Mouse (Mus musculus) G1E (cell line): ENCODE results near the gene Nmnat3. TPM values are rescaled to one million over a fixed set of nuclear protein-coding genes. Genes with fewer than 3 reads are reported as not detected.

Source experiments
- ATAC-seq: 2 replicates; pipeline ENCODE4 v1.8.0; 2016; ENCODE audit warnings: mild to moderate bottlenecking; ENCODE audit not compliant: insufficient number of reproducible peaks, poor library complexity, low FRiP score, severe bottlenecking; ENCODE audit errors: extremely low read depth
- DNase-seq: peaks from one replicate; pipeline ENCODE4 v3.0.0; 2012; ENCODE audit warnings: low spot score
- H3K27me3 ChIP-seq: 2 replicates; pipeline ENCODE4 v1.6.1; 2012; ENCODE audit warnings: mild to moderate bottlenecking, low read length, inconsistent platforms; ENCODE audit not compliant: insufficient read depth
- H3K36me3 ChIP-seq: replicated peaks from 2 replicates; pipeline ENCODE3; 2012; ENCODE audit warnings: mild to moderate bottlenecking, inconsistent platforms
- H3K4me1 ChIP-seq: 2 replicates; pipeline ENCODE4 v1.6.1; 2012; ENCODE audit warnings: low read depth, low read length, inconsistent platforms, mixed read lengths; ENCODE audit not compliant: insufficient read depth
- H3K4me3 ChIP-seq: 2 replicates; pipeline ENCODE4 v1.5.1; 2012; ENCODE audit warnings: low read depth, mild to moderate bottlenecking, inconsistent platforms, low read length, moderate library complexity, mixed read lengths
- H3K9me3 ChIP-seq: replicated peaks from 2 replicates; pipeline ENCODE4 v1.6.1; 2012; ENCODE audit warnings: inconsistent platforms
- CTCF ChIP-seq: IDR thresholded peaks from 2 replicates; pipeline ENCODE4 v1.5.1; 2012; ENCODE audit warnings: low read depth, low read length, inconsistent platforms, mixed read lengths
- GATA1 ChIP-seq: IDR thresholded peaks from 2 replicates; pipeline ENCODE4 v1.6.1; 2012; ENCODE audit warnings: borderline replicate concordance, low read length, inconsistent platforms, mixed read lengths
- GATA2 ChIP-seq: IDR thresholded peaks from 2 replicates; pipeline ENCODE4 v1.6.1; 2012; ENCODE audit warnings: low read depth, low read length, inconsistent platforms, borderline replicate concordance
- POLR2AphosphoS5 ChIP-seq: IDR thresholded peaks from 2 replicates; pipeline ENCODE4 v1.6.1; 2012; ENCODE audit warnings: low read depth, low read length, inconsistent platforms; ENCODE audit not compliant: insufficient replicate concordance
- TAL1 ChIP-seq: conservative IDR thresholded peaks from 2 replicates; pipeline ENCODE4 v1.6.1; 2012; ENCODE audit warnings: low read depth, low read length, inconsistent platforms, mixed read lengths
- polyA plus RNA-seq: library from polyadenylated mRNA; stranded (reverse); fragments of >175 nt; gene quantifications from 2 replicates; pipeline ENCODE4 v1.2.3, GENCODE M21; 2012
- total RNA-seq, 2 experiments: library from RNA; stranded (forward) in 1 of 2; stranded (reverse) in 1 of 2; fragments of 200-1000 nt in 1 of 2; fragments of >200 nt in 1 of 2; fragmentation: Nextera tagmentation in 1 of 2; gene quantifications; 2 replicates each; pipeline ENCODE4 v1.2.3; 2014 to 2017

Nmnat3 gene
- total and polyA plus RNA-seq, 3 experiments = 7.1 to 38.3 (median 10.8) TPM

- H3K36me3 ChIP-seq = peaks cover 43% of the 10 kb centered on the region
- H3K27me3 ChIP-seq = no peaks in the 10 kb centered on the region
- no peaks in the 10 kb centered on the region for H3K4me1 ChIP-seq
- DNase-seq (no peak), ATAC-seq (no peak)
- TF ChIP-seq CTCF = no peak
- no peak for TF ChIP-seq TAL1
- TF ChIP-seq GATA2 = no peak
- TF ChIP-seq GATA1 = no peak
- TF ChIP-seq POLR2AphosphoS5 = no peak
- H3K9me3 ChIP-seq = no peaks in the 10 kb centered on the region
- H3K4me3 ChIP-seq = no peak overlapping the region
Measured at GRCm38 (mm10) chr9:98387741-98388632, 100.8 kb downstream of the Nmnat3 start.

GRCm38 (mm10) chr9:98388633-98388965 lies 101.4 kb downstream of the Nmnat3 start:
- Histone ChIP-seq H3K4me3 (no peak overlapping the region), H3K27me3 (no peaks in the 10 kb centered on the region), H3K36me3 (peaks cover 45% of the 10 kb centered on the region), H3K4me1 (no peaks in the 10 kb centered on the region), H3K9me3 (no peaks in the 10 kb centered on the region)
- ATAC-seq (no peak), DNase-seq (no peak)
- TF ChIP-seq GATA1 (no peak), TAL1 (no peak), POLR2AphosphoS5 (no peak), GATA2 (no peak), CTCF (no peak)

GRCm38 (mm10) chr9:98393496-98393895 lies 106.3 kb downstream of the Nmnat3 start:
- Histone ChIP-seq H3K4me1 (no peaks in the 10 kb centered on the region), H3K36me3 (peaks cover 22% of the 10 kb centered on the region), H3K9me3 (no peaks in the 10 kb centered on the region), H3K27me3 (no peaks in the 10 kb centered on the region), H3K4me3 (no peak overlapping the region)
- ATAC-seq = no peak
- no peak for DNase-seq
- TF ChIP-seq GATA2 = no peak
- TF ChIP-seq GATA1 = no peak
- TF ChIP-seq POLR2AphosphoS5 = no peak
- TF ChIP-seq TAL1 = no peak
- no peak for TF ChIP-seq CTCF

- Histone ChIP-seq H3K27me3 (no peaks in the 10 kb centered on the region), H3K4me3 (no peak overlapping the region), H3K4me1 (no peaks in the 10 kb centered on the region), H3K9me3 (no peaks in the 10 kb centered on the region), H3K36me3 (peaks cover 35% of the 10 kb centered on the region)
- ATAC-seq = no peak
- no peak for DNase-seq
- TF ChIP-seq TAL1 = no peak
- no peak for TF ChIP-seq POLR2AphosphoS5
- TF ChIP-seq GATA2 = no peak
- no peak for TF ChIP-seq GATA1
- no peak for TF ChIP-seq CTCF
Measured at GRCm38 (mm10) chr9:98397211-98397610, 110.0 kb downstream of the Nmnat3 start.

- Histone ChIP-seq H3K4me1 (no peaks in the 10 kb centered on the region), H3K9me3 (no peaks in the 10 kb centered on the region), H3K27me3 (no peaks in the 10 kb centered on the region), H3K4me3 (no peak overlapping the region), H3K36me3 (peaks cover 42% of the 10 kb centered on the region)
- DNase-seq (no peak), ATAC-seq (no peak)
- no peak for TF ChIP-seq GATA1
- TF ChIP-seq CTCF = no peak
- no peak for TF ChIP-seq GATA2
- no peak for TF ChIP-seq TAL1
- no peak for TF ChIP-seq POLR2AphosphoS5
Measured at GRCm38 (mm10) chr9:98397866-98398265, 110.6 kb downstream of the Nmnat3 start.

- Histone ChIP-seq H3K27me3 (no peaks in the 10 kb centered on the region), H3K4me1 (no peaks in the 10 kb centered on the region), H3K36me3 (peaks cover 60% of the 10 kb centered on the region), H3K4me3 (no peak overlapping the region), H3K9me3 (no peaks in the 10 kb centered on the region)
- DNase-seq (no peak), ATAC-seq (no peak; the same call in 1 of the 2 replicates)
- TF ChIP-seq TAL1 = no peak
- no peak for TF ChIP-seq GATA1
Measured at GRCm38 (mm10) chr9:98400185-98400894, 113.1 kb downstream of the Nmnat3 start.
